24 mouse cellular contexts compared by ENCODE assay signal in the genomic region with DNA sequence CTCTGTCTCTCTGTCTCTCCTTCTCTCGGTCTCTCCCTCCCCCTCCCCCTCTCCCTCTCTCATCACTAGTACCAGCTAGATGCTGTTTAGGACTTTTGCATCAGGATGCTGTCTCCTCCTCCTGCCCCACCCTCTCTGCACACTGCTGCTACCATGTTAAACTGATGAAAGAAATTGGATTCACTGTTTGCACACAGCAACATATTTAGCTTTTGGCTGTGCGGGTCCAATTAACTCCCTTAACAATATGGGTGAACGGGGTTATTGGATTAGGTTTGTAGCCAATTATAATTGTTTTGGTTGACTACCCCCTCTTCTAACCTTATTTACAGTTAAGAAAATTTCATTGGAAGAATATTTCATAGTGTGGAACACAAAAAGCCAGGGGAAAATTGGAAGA.
"Had no signal": no experiment of that assay in that cellular context is flagged by ENCODE, and none has a peak within 500 bp of the region (broad histone marks: within the 10 kb centered on the region; RNA-seq: fewer than 3 reads in every experiment).

No protein-coding gene starts in this region.

- H3K4me3 ChIP-seq: embryonic facial prominence, embryonic 12.5 days; embryonic facial prominence, embryonic 13.5 days; embryonic facial prominence, embryonic 15.5 days; erythroblast, embryonic 14.5 days; forebrain, embryonic 10.5 days; forebrain, embryonic 12.5 days; forebrain, embryonic 13.5 days; forebrain, embryonic 15.5 days; gastrocnemius, adult 2 months; heart, adult 2 months had no signal

- H3K27ac ChIP-seq: embryonic facial prominence, embryonic 12.5 days; embryonic facial prominence, embryonic 13.5 days; embryonic facial prominence, embryonic 15.5 days; forebrain, embryonic 10.5 days; forebrain, embryonic 12.5 days; forebrain, embryonic 13.5 days; forebrain, embryonic 15.5 days; gastrocnemius, adult 2 months; heart, adult 2 months had no signal

- DNase-seq: cerebellum, adult 9-10 months; cerebellum, adult 9-11 months; cerebellum, postnatal 10 days; cerebellum, postnatal 14 days; cerebellum, postnatal 25 days; cerebellum, postnatal 36 days; embryo, embryonic 11 days; forebrain, postnatal 0 days; gastrocnemius, adult 2 months; gastrocnemius, postnatal 10 days; gastrocnemius, postnatal 14 days; gastrocnemius, postnatal 25 days; gastrocnemius, postnatal 36 days; heart, adult 11 months; heart, adult 18-20 months; heart, adult 2 months had no signal

- H3K9me3 ChIP-seq: embryonic facial prominence, embryonic 15.5 days; forebrain, embryonic 15.5 days had no signal

- H3K27me3 ChIP-seq: embryonic facial prominence, embryonic 12.5 days; embryonic facial prominence, embryonic 13.5 days; embryonic facial prominence, embryonic 15.5 days; forebrain, embryonic 12.5 days; forebrain, embryonic 13.5 days; forebrain, embryonic 15.5 days had no signal

- H3K36me3 ChIP-seq: embryonic facial prominence, embryonic 12.5 days; embryonic facial prominence, embryonic 13.5 days; embryonic facial prominence, embryonic 15.5 days; forebrain, embryonic 10.5 days; forebrain, embryonic 12.5 days; forebrain, embryonic 15.5 days had no signal

- H3K4me1 ChIP-seq: embryonic facial prominence, embryonic 12.5 days; embryonic facial prominence, embryonic 13.5 days; embryonic facial prominence, embryonic 15.5 days; forebrain, embryonic 10.5 days; forebrain, embryonic 12.5 days; forebrain, embryonic 13.5 days; forebrain, embryonic 15.5 days had no signal
